Mouse (Mus musculus): ENCODE results near the gene Ptprh.
A peak's percentile ranks its signal among the peaks of the same experiment; 100 is the strongest.

Gene Ptprh

GRCm38 (mm10) chr7:4603873-4604272, at the start of gene Ptprh:
Gene Ptprh, minus strand, starts transcription at chr7:4604041.
- DNase-seq (ENCODE audit: low read depth, low spot score), result no peak

- no peak for DNase-seq (ENCODE audit: low read depth, low spot score)
Observed at GRCm38 (mm10) chr7:4653351-4653750, 49.5 kb upstream of the Ptprh start.

- no peak for DNase-seq (ENCODE audit: low read depth, low spot score)
Observed at GRCm38 (mm10) chr7:4652726-4653125, 48.9 kb upstream of the Ptprh start.

- no peak for DNase-seq (ENCODE audit: low read depth, low spot score)
Observed at GRCm38 (mm10) chr7:4651581-4651980, 47.7 kb upstream of the Ptprh start.

GRCm38 (mm10) chr7:4647992-4648391, 44.2 kb upstream of the Ptprh start:
- no peak for DNase-seq (ENCODE audit: low read depth, low spot score)

- DNase-seq (ENCODE audit: low read depth, low spot score), result no peak
Observed at GRCm38 (mm10) chr7:4647291-4647690, 43.5 kb upstream of the Ptprh start.

GRCm38 (mm10) chr7:4646806-4647205, 43.0 kb upstream of the Ptprh start:
- no peak for DNase-seq (ENCODE audit: low read depth, low spot score)

- DNase-seq (ENCODE audit: low read depth, low spot score), result no peak
Observed at GRCm38 (mm10) chr7:4643225-4643624, 39.4 kb upstream of the Ptprh start.

- no peak for DNase-seq (ENCODE audit: low read depth, low spot score)
Observed at GRCm38 (mm10) chr7:4641956-4642355, 38.1 kb upstream of the Ptprh start.

GRCm38 (mm10) chr7:4641155-4641554, 37.3 kb upstream of the Ptprh start:
- DNase-seq (ENCODE audit: low read depth, low spot score), result no peak

- no peak for DNase-seq (ENCODE audit: low read depth, low spot score)
Observed at GRCm38 (mm10) chr7:4636179-4636578, 32.3 kb upstream of the Ptprh start.

GRCm38 (mm10) chr7:4631031-4631430, 27.2 kb upstream of the Ptprh start, which contains the start of gene Tmem86b:
Gene Tmem86b, minus strand, starts transcription at chr7:4631422.
- no peak for DNase-seq (ENCODE audit: low read depth, low spot score)

- DNase-seq (ENCODE audit: low read depth, low spot score), result no peak
Observed at GRCm38 (mm10) chr7:4630198-4630597, 26.4 kb upstream of the Ptprh start.

GRCm38 (mm10) chr7:4629586-4629985, 25.7 kb upstream of the Ptprh start:
- DNase-seq (ENCODE audit: low read depth, low spot score), result no peak

GRCm38 (mm10) chr7:4625928-4626327, 22.1 kb upstream of the Ptprh start:
- no peak for DNase-seq (ENCODE audit: low read depth, low spot score)

- no peak for DNase-seq (ENCODE audit: low read depth, low spot score)
Observed at GRCm38 (mm10) chr7:4624343-4624742, 20.5 kb upstream of the Ptprh start.

- DNase-seq (ENCODE audit: low read depth, low spot score), result no peak
Observed at GRCm38 (mm10) chr7:4623544-4624189, 19.8 kb upstream of the Ptprh start.

GRCm38 (mm10) chr7:4619979-4620378, 16.1 kb upstream of the Ptprh start:
- DNase-seq (ENCODE audit: low read depth, low spot score), result peak; percentile 47

- no peak for DNase-seq (ENCODE audit: low read depth, low spot score)
Observed at GRCm38 (mm10) chr7:4613740-4614403, 10.0 kb upstream of the Ptprh start.

- no peak for DNase-seq (ENCODE audit: low read depth, low spot score)
Observed at GRCm38 (mm10) chr7:4612956-4613355, 9.1 kb upstream of the Ptprh start.

GRCm38 (mm10) chr7:4612386-4612785, 8.5 kb upstream of the Ptprh start:
- no peak for DNase-seq (ENCODE audit: low read depth, low spot score)

GRCm38 (mm10) chr7:4611921-4612341, 8.1 kb upstream of the Ptprh start:
- DNase-seq (ENCODE audit: low read depth, low spot score), result no peak

- DNase-seq (ENCODE audit: low read depth, low spot score), result no peak
Observed at GRCm38 (mm10) chr7:4611511-4611910, 7.7 kb upstream of the Ptprh start.
